ENCODE assay signal across 16 mouse cellular contexts in genomic region chr17:8538102-8538501, GRCm38 (mm10). TPM values are rescaled to one million over a fixed set of nuclear protein-coding genes. Genes with fewer than 3 reads are reported as not detected.
A peak's percentile ranks its signal among the peaks of the same experiment; 100 is the strongest.
DNase-seq lines count a peak whose midpoint lies in the region; ATAC-seq and TF ChIP-seq lines count a peak whose summit lies in the region.
"Had no signal": no experiment of that assay in that cellular context is flagged by ENCODE, and none has a peak within 500 bp of the region (broad histone marks: within the 10 kb centered on the region; RNA-seq: fewer than 3 reads in every experiment).

No protein-coding gene starts in this region.

- DNase-seq in heart, postnatal 0 days (ENCODE audit: low spot score): no peak
- DNase-seq in heart, adult 11 months: no peak
- DNase-seq in midbrain, embryonic 14.5 days: peak; percentile 7
- no peak for DNase-seq in midbrain, embryonic 11.5 days (ENCODE audit: low spot score, missing footprints)
- peak; percentile 61 for DNase-seq in ZHBTc4 (ENCODE audit: low read depth, low spot score)
- DNase-seq in thymus, postnatal 25 days: peak; percentile 57
- DNase-seq in embryonic facial prominence, embryonic 10.5 days (ENCODE audit: low spot score): no peak
- DNase-seq: spleen, adult 18-20 months had no signal

- H3K9ac ChIP-seq in heart, postnatal 0 days (replicated peaks; ENCODE audit: low read depth, low read length): no peak overlapping the region
- H3K9ac ChIP-seq in midbrain, embryonic 14.5 days (replicated peaks; ENCODE audit: low read length): no peak overlapping the region
- no peak overlapping the region for H3K9ac ChIP-seq in midbrain, embryonic 11.5 days (ENCODE audit: low read length)
- H3K9ac ChIP-seq: embryonic facial prominence, embryonic 15.5 days; lung, embryonic 15.5 days had no signal

- no peak overlapping the region for H3K27ac ChIP-seq in heart, postnatal 0 days (ENCODE audit: low read depth)
- no peak overlapping the region for H3K27ac ChIP-seq in midbrain, embryonic 14.5 days (replicated peaks; ENCODE audit: low read depth, low read length)
- H3K27ac ChIP-seq in midbrain, embryonic 11.5 days (ENCODE audit: low read depth, low read length): no peak overlapping the region
- no peak overlapping the region for H3K27ac ChIP-seq in embryonic facial prominence, embryonic 10.5 days (replicated peaks)
- H3K27ac ChIP-seq: embryonic facial prominence, embryonic 15.5 days; limb, embryonic 10.5 days; lung, embryonic 15.5 days had no signal

- no peak overlapping the region for H3K4me3 ChIP-seq in heart, postnatal 0 days (ENCODE audit: low read depth, low read length)
- H3K4me3 ChIP-seq in midbrain, embryonic 14.5 days (replicated peaks; ENCODE audit: low read depth, low read length): no peak overlapping the region
- H3K4me3 ChIP-seq in midbrain, embryonic 11.5 days (ENCODE audit: low read depth, low read length): no peak overlapping the region
- no peak overlapping the region for H3K4me3 ChIP-seq in embryonic facial prominence, embryonic 10.5 days
- H3K4me3 ChIP-seq: embryonic facial prominence, embryonic 15.5 days; limb, embryonic 10.5 days; lung, embryonic 15.5 days had no signal

- no peak for TF ChIP-seq EP300 in heart, postnatal 0 days (IDR thresholded peaks at IDR 0.05; ENCODE audit: low read depth)

- no peaks in the 10 kb centered on the region for H3K27me3 ChIP-seq in heart, postnatal 0 days (ENCODE audit: control insufficient read depth, insufficient read depth, low read length)
- no peaks in the 10 kb centered on the region for H3K27me3 ChIP-seq in midbrain, embryonic 14.5 days (ENCODE audit: control insufficient read depth, insufficient read depth, low read length)
- H3K27me3 ChIP-seq in midbrain, embryonic 11.5 days (ENCODE audit: control insufficient read depth, insufficient read depth, low read length): no peaks in the 10 kb centered on the region
- no peaks in the 10 kb centered on the region for H3K27me3 ChIP-seq in embryonic facial prominence, embryonic 10.5 days (replicated peaks; ENCODE audit: low read depth, poor library complexity, severe bottlenecking)
- H3K27me3 ChIP-seq: embryonic facial prominence, embryonic 15.5 days; lung, embryonic 15.5 days had no signal

- no peaks in the 10 kb centered on the region for H3K4me1 ChIP-seq in heart, postnatal 0 days (ENCODE audit: control insufficient read depth, insufficient read depth)
- no peaks in the 10 kb centered on the region for H3K4me1 ChIP-seq in midbrain, embryonic 14.5 days (ENCODE audit: control insufficient read depth, insufficient read depth, low read length)
- H3K4me1 ChIP-seq in midbrain, embryonic 11.5 days (ENCODE audit: control insufficient read depth, insufficient read depth, low read length): no peaks in the 10 kb centered on the region
- H3K4me1 ChIP-seq in embryonic facial prominence, embryonic 10.5 days: peaks cover 13% of the 10 kb centered on the region
- H3K4me1 ChIP-seq: lung, embryonic 15.5 days had no signal

- peak; percentile 23 for TF ChIP-seq CTCF in heart, postnatal 0 days (IDR thresholded peaks at IDR 0.05; ENCODE audit: low read depth)

- 58% methylated on average over 3 of the region's 3 CpGs for WGBS in heart, postnatal 0 days
- 73% methylated on average over 3 of the region's 3 CpGs for WGBS in midbrain, embryonic 14.5 days
- 72% methylated on average over 3 of the region's 3 CpGs for whole genome bisulfite sequencing in midbrain, embryonic 11.5 days
- WGBS in embryonic facial prominence, embryonic 10.5 days: 68% methylated on average over 3 of the region's 3 CpGs

- no peaks in the 10 kb centered on the region; the same call in 1 of the 2 replicates for H3K9me3 ChIP-seq in heart, postnatal 0 days (replicated peaks; ENCODE audit: control insufficient read depth, low read length)
- no peaks in the 10 kb centered on the region for H3K9me3 ChIP-seq in midbrain, embryonic 14.5 days (ENCODE audit: control insufficient read depth, low read length)
- no peaks in the 10 kb centered on the region for H3K9me3 ChIP-seq in midbrain, embryonic 11.5 days (ENCODE audit: control insufficient read depth, low read length)
- no peaks in the 10 kb centered on the region for H3K9me3 ChIP-seq in embryonic facial prominence, embryonic 10.5 days
- H3K9me3 ChIP-seq: embryonic facial prominence, embryonic 15.5 days; limb, embryonic 10.5 days; lung, embryonic 15.5 days had no signal

- no peak overlapping the region for H3K4me2 ChIP-seq in heart, postnatal 0 days (ENCODE audit: low read depth, low read length)
- H3K4me2 ChIP-seq in midbrain, embryonic 14.5 days (ENCODE audit: low read length): no peak overlapping the region
- no peak overlapping the region for H3K4me2 ChIP-seq in midbrain, embryonic 11.5 days
- H3K4me2 ChIP-seq: embryonic facial prominence, embryonic 15.5 days; lung, embryonic 15.5 days had no signal

- no peak for ATAC-seq in heart, postnatal 0 days (ENCODE audit: insufficient read depth, low read depth)
- ATAC-seq in midbrain, embryonic 14.5 days (ENCODE audit: low FRiP score, low TSS enrichment): no peak
- no peak for ATAC-seq in midbrain, embryonic 11.5 days (ENCODE audit: low FRiP score)
- ATAC-seq in cerebellum, adult (ENCODE audit: insufficient number of reproducible peaks, low FRiP score, low TSS enrichment): no peak
- ATAC-seq: inflammation-experienced regulatory T-cells, adult 6 months had no signal

- H3K36me3 ChIP-seq in heart, postnatal 0 days (replicated peaks; ENCODE audit: control insufficient read depth, insufficient read depth, low read length): no peaks in the 10 kb centered on the region
- no peaks in the 10 kb centered on the region for H3K36me3 ChIP-seq in midbrain, embryonic 14.5 days (ENCODE audit: control insufficient read depth, insufficient read depth, low read length)
- H3K36me3 ChIP-seq in midbrain, embryonic 11.5 days (ENCODE audit: control insufficient read depth, insufficient read depth, low read length): no peaks in the 10 kb centered on the region
- H3K36me3 ChIP-seq in embryonic facial prominence, embryonic 10.5 days (replicated peaks): no peaks in the 10 kb centered on the region
- H3K36me3 ChIP-seq: embryonic facial prominence, embryonic 15.5 days; limb, embryonic 10.5 days; lung, embryonic 15.5 days had no signal

RNA-seq across cellular contexts. Expression of gene Pde10a, which starts 12.9 kb away (rescaled TPM):
- 2.2 and 3.0 TPM in 2 replicates for total RNA-seq in heart, postnatal 0 days (2014; rRNA removed; ENCODE audit: low replicate concordance)
- 1.3 and 1.5 TPM in 2 replicates for polyA plus RNA-seq in heart, postnatal 0 days (2015; fragmentation: Nextera tagmentation; extraction: Ambion mirVana)
- 14.1 and 15.2 TPM in 2 replicates for polyA plus RNA-seq in midbrain, embryonic 14.5 days (2014; fragmentation: Nextera tagmentation; extraction: Ambion mirVana)
- 4.8 TPM in 2 replicates for polyA plus RNA-seq in midbrain, embryonic 11.5 days (2014; fragmentation: Nextera tagmentation; extraction: Ambion mirVana)
- 2.2 and 3.0 TPM in 2 replicates for polyA plus RNA-seq in embryonic facial prominence, embryonic 10.5 days (2016; fragmentation: Nextera tagmentation; extraction: Ambion mirVana)
- polyA plus RNA-seq: inflammation-experienced regulatory T-cells, adult 6 months had no signal

RNA-seq across cellular contexts. Expression of gene Gm17087, which starts 28.6 kb away (rescaled TPM):
- not detected in 2 replicates for total RNA-seq in heart, postnatal 0 days (2014; rRNA removed; ENCODE audit: low replicate concordance)
- not detected in 2 replicates for polyA plus RNA-seq in heart, postnatal 0 days (2015; fragmentation: Nextera tagmentation; extraction: Ambion mirVana)
- polyA plus RNA-seq in midbrain, embryonic 14.5 days (2014; fragmentation: Nextera tagmentation; extraction: Ambion mirVana): not detected in 2 replicates
- polyA plus RNA-seq in midbrain, embryonic 11.5 days (2014; fragmentation: Nextera tagmentation; extraction: Ambion mirVana): not detected in 2 replicates
- not detected in 2 replicates for polyA plus RNA-seq in embryonic facial prominence, embryonic 10.5 days (2016; fragmentation: Nextera tagmentation; extraction: Ambion mirVana)
- total RNA-seq: adrenal gland, postnatal 4 days; layer of hippocampus, adult 18-20 months had no signal
- polyA plus RNA-seq: embryonic facial prominence, embryonic 15.5 days; heart, embryonic 14.5 days; limb, embryonic 10.5 days; lung, embryonic 15.5 days had no signal

Comparison
In these comparisons a context has a peak if more than half of its experiments do, and no peak if none do; other contexts are left out.
1. DNase-seq: peak in midbrain, embryonic 14.5 days (single experiment), ZHBTc4 (single experiment) and thymus, postnatal 25 days (single experiment); none in heart, postnatal 0 days (single experiment), heart, adult 11 months (single experiment), midbrain, embryonic 11.5 days (single experiment) and embryonic facial prominence, embryonic 10.5 days (single experiment).